Mouse (Mus musculus) heart, adult 2 months (tissue): ENCODE results near the gene Nfkb1.

Experiments used
- CTCF ChIP-seq: fragments of 200-600 bp; IDR thresholded peaks from 2 replicates; pipeline ENCODE4 v1.8.1; 2022; ENCODE audit warnings: antibody characterized with exemption, mild to moderate bottlenecking, moderate library complexity
- POLR2A ChIP-seq: fragments of 200-500 bp; IDR thresholded peaks from 2 replicates; pipeline ENCODE4 v1.6.1; 2011; ENCODE audit warnings: mild to moderate bottlenecking, low read depth, low read length, control low read depth; ENCODE audit not compliant: insufficient read depth

- TF ChIP-seq POLR2A (no peak), CTCF (no peak)
Measured at GRCm38 (mm10) chr3:135605474-135605873, 85.9 kb downstream of the Nfkb1 start.
